Mouse (Mus musculus): ENCODE measurements around the gene Mylk2. TPM values are rescaled to one million over a fixed set of nuclear protein-coding genes. Genes with fewer than 3 reads are reported as not detected.

Gene Mylk2
- total and polyA plus RNA-seq, 3 experiments: not detected

DNA sequence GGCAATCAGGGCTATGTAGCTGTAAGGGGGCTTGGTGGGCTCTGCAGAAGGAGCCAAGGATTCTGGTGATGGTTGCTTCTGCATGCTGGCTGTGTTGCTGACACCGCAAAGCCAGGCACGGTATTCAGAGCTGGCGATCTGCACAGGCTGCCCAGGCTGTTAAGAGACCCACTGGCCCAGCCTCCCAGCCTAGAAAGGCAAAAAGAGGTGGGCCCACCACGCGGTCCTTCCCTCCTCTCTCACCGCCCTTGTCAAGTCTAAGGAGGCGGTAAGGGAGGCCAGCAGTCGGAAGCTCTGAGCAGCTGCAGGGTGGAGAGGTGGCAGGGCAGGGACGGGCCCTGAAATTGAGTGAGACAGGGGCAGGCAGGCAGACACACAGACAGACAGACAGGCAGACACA is 21.9 kb downstream of the Mylk2 start, which contains the start of gene Foxs1 (continued):
- TF ChIP-seq TAL1 (IDR thresholded peaks at IDR 0.05; ENCODE audit: low read length) (no peak), TCF12 (IDR thresholded peaks at IDR 0.05; ENCODE audit: low read depth, low read length) (no peak), POLR2AphosphoS2 (IDR thresholded peaks at IDR 0.05; ENCODE audit: low read length) (no peak)

DNA sequence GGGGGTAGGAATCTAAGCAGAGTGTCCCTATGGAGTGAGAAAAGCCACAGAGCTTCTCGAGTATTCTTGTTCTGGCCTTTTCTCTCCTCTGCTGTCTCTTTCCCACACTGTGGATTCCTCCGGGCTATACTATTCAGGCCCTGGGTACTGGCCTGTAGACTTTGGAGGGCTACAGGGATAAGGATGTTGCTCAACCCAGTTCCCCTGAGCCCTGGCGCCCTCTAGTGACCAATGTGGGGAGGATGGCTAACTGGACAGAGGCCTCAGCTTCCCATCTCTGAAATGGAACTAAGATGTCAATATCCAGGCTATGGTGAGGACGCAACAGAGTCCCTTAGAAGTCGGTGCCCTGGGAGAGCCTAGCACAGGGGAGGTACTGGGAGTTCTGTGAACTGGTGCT is 22.5 kb downstream of the Mylk2 start:
- no peaks in the 10 kb centered on the region for H3K79me2 ChIP-seq (ENCODE audit: control insufficient read depth, insufficient read depth, low read length, poor library complexity)
- peaks cover 16 to 17% of the 10 kb centered on the region in 2 experiments for H3K27me3 ChIP-seq (ENCODE audit: control insufficient read depth in 1 of 2, insufficient read depth in 2 of 2, low read length in 2 of 2)
- no peak overlapping the region for H3K27ac ChIP-seq (ENCODE audit: control insufficient read depth, low read depth, low read length)
- no peak for TF ChIP-seq ELF1 (IDR thresholded peaks at IDR 0.05; ENCODE audit: low read depth, low read length)
- TF ChIP-seq CHD1 (IDR thresholded peaks at IDR 0.05; ENCODE audit: low read depth, low read length): no peak
- peak; percentile 50 for TF ChIP-seq ZC3H11A (IDR thresholded peaks at IDR 0.05; ENCODE audit: low read depth, low read length)
- TF ChIP-seq MYB (IDR thresholded peaks at IDR 0.05; ENCODE audit: low read depth, low read length): no peak
- no peak for TF ChIP-seq TBP (IDR thresholded peaks at IDR 0.05; ENCODE audit: low read depth, low read length)
- no peak for TF ChIP-seq ZNF384 (IDR thresholded peaks at IDR 0.05; ENCODE audit: low read depth, low read length)
- no peak for TF ChIP-seq NELFE (IDR thresholded peaks at IDR 0.05; ENCODE audit: low read depth, low read length)
- TF ChIP-seq USF2 (IDR thresholded peaks at IDR 0.05; ENCODE audit: borderline replicate concordance in 1 of 2, insufficient read depth in 1 of 2, low read depth in 1 of 2, low read length in 2 of 2): no peak
- TF ChIP-seq HCFC1 (IDR thresholded peaks at IDR 0.05; ENCODE audit: low read depth, low read length): no peak
- TF ChIP-seq ZKSCAN1 (IDR thresholded peaks at IDR 0.05; ENCODE audit: low read depth, low read length): no peak
- no peak for TF ChIP-seq POLR2A (IDR thresholded peaks at IDR 0.05; ENCODE audit: control insufficient read depth in 1 of 2, insufficient read depth in 1 of 2, low read depth in 1 of 2, low read length in 2 of 2, poor library complexity in 1 of 2)
- peak; percentile 76 for TF ChIP-seq RAD21 (IDR thresholded peaks at IDR 0.05; ENCODE audit: low read depth, low read length)
- peak; percentile 82 for TF ChIP-seq SMC3 (IDR thresholded peaks at IDR 0.05; ENCODE audit: low read depth, low read length)
- TF ChIP-seq E2F4 (IDR thresholded peaks at IDR 0.05; ENCODE audit: borderline replicate concordance, low read depth, low read length): no peak
- TF ChIP-seq GABPA (IDR thresholded peaks at IDR 0.05; ENCODE audit: low read depth, low read length): no peak
- TF ChIP-seq CTCF (IDR thresholded peaks at IDR 0.05 in 2 of 3, conservative IDR thresholded peaks at IDR 0.05 in 1 of 3; ENCODE audit: control insufficient read depth in 1 of 3, insufficient read depth in 1 of 3, low read depth in 2 of 3, low read length in 3 of 3, poor library complexity in 1 of 3, severe bottlenecking in 1 of 3): peak; percentile 84 to 92 (median 87)
- no peak for TF ChIP-seq GATA1 (IDR thresholded peaks at IDR 0.05; ENCODE audit: low read depth, low read length)
- no peak for TF ChIP-seq MAX (IDR thresholded peaks at IDR 0.05; ENCODE audit: low read length)
- peak; percentile 65 for DNase-seq (ENCODE audit: low read depth, low spot score)
- no peaks in the 10 kb centered on the region for H3K36me3 ChIP-seq (ENCODE audit: control insufficient read depth in 1 of 2, insufficient read depth in 2 of 2, low read length in 2 of 2)
- H3K9ac ChIP-seq (ENCODE audit: control insufficient read depth, low read depth, low read length, poor library complexity, severe bottlenecking): no peak overlapping the region
- no peaks in the 10 kb centered on the region for H3K4me1 ChIP-seq (ENCODE audit: control insufficient read depth in 1 of 2, insufficient read depth in 2 of 2, low read length in 2 of 2)
- H3K4me3 ChIP-seq (ENCODE audit: control insufficient read depth in 1 of 2, insufficient read depth in 1 of 2, low read depth in 2 of 2, low read length in 2 of 2): no peak overlapping the region
- H3K9me3 ChIP-seq (replicated peaks; ENCODE audit: insufficient read depth, low read length): no peaks in the 10 kb centered on the region
